Mouse (Mus musculus) CD4-positive, CD25-positive, alpha-beta regulatory T cell, adult 2 months (primary cell): ENCODE measurements around the gene Trim27.
A peak's percentile ranks its signal among the peaks of the same experiment; 100 is the strongest.

Experiments used
- DNase-seq: peaks from one replicate; pipeline ENCODE4 v3.0.0-alpha.2; 2012; ENCODE audit warnings: low read depth, low spot score

Trim27 gene

DNA sequence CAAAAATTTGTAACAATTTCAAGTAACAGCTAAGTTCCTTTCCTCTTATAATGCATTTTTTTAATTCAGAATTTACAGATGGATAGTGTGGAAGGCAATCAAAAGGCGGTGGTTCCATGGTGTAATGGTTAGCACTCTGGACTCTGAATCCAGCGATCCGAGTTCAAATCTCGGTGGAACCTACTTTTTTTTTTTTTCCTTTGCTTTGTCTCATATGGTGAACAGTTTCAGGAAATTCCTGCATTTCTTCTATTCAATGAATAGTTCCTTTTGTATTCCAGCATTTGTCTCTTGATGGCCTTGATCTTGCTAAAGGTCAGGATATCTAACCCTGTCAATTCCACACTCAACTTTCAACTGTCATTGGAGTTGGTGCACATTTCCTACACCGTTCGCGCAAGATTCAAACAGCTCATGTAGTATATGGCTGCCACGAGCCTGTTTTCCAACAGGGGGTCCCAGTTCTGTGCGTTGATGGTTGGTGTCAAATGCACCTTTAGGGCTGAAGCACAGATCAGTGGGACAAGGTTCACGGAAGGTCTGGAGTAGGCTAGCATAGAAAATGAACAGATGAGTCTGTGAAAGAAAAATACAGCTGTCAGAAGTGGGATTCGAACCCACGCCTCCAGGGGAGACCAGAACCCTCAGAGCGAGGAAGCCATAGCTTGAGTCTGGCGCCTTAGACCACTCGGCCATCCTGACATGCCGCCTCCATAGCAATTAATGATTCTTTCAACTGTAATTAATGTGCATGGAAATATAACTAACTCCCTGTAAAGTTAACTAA, 6.8 kb upstream of the Trim27 start:
- DNase-seq = peak; percentile 76

DNA sequence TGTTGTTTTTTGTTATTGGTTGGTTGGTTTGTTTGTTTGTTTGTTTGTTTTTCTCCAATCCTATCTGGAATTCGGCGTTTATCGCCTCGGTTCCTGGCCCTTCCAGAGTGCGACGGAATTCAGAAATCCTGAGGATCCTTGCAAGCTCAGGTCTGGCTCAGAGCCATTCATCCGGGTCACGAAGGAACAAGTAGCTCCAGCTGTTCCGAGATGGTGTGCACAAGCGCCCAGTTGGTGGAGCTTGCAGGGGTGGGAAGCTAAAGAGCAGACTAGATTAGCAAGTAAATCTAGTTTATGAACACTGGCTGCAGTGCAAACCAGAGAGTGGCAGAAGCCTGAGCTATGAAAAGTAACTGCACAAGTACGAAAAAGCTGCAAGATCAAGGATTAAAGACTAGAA, 6.2 kb upstream of the Trim27 start:
- peak; percentile 47 for DNase-seq

DNA sequence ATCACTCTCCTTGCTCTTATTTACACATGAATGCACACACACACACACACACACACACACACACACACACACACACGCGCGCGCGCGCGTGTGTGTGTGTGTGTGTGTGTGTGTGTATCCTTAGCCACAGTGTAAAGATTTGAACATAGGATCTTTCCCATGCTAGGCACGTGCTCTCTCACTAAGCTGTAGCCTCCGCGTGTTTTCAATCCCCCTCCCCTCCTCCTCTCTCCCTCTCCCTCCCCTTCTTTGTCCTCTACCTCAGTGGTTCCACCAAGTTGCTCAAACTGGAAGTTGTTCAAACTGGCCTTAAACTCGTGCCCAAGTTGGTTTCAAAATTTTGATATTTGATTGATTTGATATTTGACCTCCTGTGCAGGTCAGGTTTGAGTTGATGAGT, 2.5 kb upstream of the Trim27 start:
- no peak for DNase-seq

DNA sequence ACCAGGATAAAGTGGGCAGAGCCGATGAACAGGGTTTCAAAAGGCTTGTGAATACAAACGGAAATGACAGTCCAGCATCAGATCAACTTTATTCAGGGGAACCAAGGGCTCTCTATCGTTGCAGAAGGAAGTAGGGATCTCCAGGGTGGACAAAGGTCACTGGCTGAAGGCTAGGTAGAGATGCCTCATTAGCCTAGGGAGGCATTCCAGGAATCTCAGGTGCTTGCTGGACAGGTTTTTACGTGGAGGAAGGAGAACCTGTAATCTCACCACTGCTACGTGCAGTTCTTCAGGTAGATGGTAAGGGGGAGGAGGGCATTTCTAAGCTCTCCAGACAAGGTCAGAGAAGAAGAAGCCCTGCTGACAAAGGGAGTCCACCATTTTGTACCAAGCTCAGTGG, 1.6 kb upstream of the Trim27 start:
- no peak for DNase-seq

DNA sequence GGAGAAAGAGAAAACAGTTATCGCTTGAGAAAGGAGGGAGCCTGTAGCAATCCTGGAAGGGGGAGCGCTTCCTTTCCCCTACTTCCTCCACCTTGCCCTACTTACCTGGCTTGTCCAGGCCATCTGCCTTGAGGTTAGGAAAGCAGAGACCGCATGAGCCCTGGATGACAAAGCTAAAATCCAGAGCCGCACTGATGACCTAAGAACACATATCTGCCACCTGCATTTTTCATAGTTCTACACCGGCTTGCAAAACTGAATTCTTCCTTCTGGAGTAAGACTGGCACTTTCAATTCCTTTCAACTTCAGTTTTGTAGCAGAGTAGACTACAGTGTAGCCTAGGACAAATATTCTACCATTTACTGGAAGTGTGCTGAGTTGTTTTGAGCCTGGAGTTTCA, 881 bp upstream of the Trim27 start:
- no peak for DNase-seq

DNA sequence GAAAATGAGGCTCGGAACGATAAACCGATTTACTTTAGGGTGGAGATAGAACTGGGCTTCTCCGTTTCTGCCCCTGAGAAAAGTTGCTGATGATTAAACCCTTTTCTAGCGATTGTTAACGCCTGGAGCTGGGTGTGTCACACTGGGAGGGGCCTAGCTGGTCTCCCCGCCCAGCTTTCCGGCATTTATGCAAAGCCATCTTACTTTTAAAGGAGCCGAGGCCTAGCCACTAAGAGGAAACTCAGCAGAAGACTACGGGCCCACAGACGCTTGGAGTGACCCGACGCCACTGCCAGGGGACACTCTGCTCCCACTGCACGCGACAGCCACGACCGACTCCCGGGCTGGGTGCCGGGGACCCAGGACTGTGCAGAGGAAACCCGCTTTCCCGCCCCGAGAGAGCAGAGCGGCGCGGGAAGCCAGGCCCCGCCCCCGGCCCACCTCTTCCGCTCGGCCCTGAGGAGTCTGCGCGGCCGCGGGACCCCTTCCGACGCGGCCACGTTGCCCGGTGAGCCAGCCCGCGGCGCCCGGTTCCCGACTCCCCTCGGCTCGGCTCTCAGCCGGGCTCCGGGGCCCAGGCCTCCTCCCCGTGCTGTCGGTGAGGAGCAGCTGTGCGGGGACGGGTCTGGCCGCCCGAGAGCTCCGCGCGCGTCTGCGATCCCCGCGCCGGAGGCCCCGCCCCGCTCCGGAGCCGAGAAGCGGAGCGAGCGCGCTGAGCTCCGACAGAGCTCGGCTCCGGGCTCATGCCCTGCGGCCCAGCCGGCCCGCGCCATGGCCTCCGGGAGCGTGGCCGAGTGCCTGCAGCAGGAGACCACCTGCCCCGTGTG, 692 bp downstream of the Trim27 start:
- peak; percentile 93 for DNase-seq

DNA sequence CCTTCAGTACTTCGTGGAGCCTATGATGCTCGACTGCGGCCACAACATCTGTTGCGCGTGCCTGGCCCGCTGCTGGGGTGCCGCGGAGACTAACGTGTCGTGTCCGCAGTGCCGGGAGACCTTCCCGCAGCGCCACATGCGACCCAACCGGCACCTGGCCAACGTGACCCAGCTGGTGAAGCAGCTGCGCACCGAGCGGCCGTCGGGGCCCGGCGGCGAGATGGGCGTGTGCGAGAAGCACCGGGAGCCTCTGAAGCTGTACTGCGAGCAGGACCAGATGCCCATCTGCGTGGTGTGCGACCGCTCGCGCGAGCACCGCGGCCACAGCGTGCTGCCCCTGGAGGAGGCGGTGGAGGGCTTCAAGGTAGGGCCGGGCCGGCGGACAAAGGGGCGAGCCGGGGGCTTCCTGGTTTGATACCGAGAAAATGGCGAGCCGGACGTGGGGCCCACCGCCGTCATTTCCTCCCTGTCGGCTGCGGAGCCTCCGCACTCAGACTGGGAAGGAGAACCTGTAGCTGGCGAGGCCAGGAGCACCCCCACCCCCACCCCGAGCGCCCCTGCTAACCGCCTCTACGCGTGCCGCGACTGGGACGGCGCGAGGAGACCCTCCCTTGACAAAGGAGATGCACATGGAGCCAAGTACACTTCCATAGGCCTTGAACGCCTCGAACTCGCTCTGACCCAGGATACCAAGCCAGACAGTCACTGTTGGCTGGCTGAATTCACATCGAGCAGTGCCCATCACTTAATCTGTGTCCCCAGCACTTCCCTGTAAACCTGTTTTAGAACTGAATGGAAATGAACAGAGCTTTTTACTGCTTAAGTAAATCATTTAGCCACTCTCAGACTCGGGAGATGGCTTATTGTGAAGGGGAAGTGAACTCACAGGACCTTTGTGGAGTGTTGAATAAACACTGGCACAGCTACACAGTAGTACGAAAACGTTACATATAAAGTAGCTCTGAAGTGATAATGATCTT, 1.6 kb downstream of the Trim27 start:
- DNase-seq = peak; percentile 81

DNA sequence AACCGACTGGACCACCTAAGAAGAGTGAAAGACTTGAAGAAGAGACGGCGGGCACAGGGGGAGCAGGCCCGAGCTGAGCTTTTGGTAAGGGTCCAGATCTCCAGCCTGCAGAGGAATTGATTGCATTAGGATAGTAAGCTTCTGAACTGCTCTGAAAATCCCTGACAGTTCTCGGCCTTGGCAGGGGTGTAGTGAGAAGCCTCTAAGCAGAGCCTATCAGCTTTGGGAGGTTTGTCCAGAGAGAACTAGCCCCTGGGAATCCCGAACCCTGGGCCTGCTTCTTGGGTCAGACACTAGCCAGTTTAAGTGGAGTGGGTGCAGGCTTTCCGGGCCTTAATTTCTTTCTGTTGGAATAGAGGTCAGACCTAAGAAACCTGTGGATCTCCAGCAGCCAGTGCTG, 2.8 kb downstream of the Trim27 start:
- DNase-seq = no peak

DNA sequence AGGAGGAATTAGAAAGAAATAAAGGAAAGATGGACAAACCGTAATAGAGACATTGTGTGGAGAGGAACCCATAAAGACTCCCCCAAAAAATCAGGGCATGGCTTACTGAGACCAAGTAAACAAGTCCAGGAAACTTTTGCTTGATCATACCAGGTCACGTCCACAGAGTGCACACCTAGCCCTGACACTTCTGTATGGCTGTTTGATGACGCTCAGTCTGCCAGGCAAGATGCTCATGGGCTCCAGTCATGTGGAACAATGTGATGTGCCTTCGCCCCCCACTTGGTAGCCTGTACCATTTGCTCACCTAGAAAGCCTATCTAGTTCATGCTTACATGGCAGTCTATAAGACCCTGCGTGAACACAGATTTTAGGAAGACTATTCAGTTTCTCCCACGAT, 3.8 kb downstream of the Trim27 start:
- DNase-seq = no peak

DNA sequence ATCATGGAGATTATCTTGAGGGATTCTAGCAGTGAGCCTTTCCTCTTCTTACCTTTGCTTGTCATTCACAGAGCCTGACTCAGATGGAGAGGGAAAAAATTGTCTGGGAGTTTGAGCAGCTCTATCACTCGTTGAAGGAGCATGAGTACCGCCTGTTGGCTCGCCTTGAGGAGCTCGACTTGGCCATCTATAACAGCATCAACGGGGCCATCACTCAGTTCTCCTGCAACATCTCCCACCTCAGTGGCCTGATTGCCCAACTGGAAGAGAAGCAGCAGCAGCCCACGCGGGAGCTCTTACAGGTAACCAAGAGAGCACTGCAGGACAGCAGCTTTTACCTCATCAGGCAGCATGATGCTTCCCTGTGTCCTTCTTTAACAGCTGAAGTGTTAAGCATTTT, 4.4 kb downstream of the Trim27 start:
- no peak for DNase-seq

DNA sequence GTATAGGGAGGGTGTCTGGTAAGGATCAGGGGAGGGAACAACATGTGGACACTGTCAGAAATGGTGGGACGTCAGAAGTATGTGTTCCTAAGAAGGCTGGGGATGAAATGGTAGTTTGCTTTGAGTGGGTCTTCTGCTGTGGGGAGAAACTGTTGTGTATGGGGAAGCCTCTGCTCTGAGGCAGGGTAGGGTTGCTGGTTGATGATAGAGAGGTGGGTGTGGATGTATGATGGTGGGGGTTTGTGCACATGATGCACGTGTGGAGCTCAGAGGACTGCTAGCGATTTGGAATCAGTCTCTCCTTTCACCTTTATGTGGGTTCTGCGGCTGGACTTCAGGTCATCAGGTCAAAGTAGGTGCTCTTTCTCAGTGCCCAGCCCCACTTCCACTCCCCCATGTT, 6.3 kb downstream of the Trim27 start:
- DNase-seq = no peak

DNA sequence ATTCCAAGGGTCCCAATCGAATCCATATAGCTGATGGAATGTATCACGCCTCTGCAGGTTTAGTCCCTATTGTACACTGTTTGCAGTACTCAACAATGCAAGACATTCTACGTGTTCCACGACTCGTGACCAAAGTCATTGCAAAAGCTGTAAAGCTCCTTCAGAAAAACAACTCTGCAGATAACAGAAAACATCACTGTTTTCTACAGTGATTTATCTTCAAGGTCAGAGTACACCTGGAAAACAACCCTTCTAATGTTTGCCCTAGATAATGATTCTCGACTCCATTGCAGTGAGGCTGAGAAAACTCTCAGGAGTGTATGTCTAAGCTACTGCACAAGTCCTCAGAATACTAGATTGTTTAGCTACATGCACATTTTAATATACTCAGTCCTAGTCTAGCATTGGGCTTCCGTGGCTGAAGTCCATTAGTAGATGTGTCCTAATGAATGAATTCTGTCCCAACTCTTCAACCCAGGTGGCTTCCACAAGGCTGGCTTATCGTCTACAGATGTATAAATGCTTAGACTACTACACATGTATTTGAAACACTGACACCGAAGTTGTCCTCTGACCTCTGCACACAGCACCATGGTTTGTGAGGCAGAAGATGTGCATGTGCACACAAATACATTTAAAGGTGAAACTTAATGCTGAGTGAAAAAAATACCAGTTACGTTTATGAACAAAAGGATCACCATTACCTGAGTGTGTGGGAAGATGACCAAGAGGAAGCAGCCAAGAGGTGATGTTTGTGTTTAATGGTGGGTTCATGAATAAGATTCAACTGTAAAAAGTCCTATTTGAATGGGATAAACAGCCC, 16.4 kb downstream of the Trim27 start:
- DNase-seq = no peak

DNA sequence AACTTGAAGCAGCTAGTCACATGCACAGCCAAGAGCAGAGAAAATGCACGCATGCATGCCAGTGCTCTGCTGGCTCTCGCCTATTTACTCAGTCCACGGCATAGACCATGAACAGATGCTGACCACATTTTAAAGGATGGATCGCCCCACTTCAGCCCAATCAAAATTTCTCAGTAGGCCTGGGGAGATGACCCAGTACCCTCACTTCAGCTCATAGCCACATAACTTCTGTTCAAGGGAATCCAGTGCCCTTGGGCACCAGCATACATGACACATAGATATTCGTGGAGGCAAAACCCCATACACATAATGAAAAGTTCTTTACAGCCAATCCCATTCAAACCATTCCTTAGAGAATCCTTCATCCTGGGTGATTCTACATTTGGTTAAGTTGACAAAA, 18.5 kb downstream of the Trim27 start:
- no peak for DNase-seq

DNA sequence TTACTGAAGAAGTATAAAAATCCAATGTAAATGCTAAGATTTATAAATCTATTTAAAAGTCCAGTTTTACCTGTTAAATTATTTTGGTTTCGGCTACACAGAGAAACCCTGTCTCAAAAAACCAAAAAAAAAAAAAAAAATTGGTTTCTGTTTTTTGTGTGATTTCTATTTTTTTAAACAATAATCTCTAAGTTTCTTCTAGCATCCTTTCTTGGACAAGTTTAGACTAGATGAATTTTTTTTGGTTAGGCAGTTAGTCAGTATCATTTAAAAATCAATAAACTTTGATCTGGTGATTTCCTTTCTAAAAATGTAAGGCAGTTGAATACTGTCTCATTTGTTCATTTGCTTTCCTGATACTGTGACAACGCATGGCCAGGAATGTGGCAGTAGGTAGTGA, 19.1 kb downstream of the Trim27 start:
- DNase-seq = no peak

DNA sequence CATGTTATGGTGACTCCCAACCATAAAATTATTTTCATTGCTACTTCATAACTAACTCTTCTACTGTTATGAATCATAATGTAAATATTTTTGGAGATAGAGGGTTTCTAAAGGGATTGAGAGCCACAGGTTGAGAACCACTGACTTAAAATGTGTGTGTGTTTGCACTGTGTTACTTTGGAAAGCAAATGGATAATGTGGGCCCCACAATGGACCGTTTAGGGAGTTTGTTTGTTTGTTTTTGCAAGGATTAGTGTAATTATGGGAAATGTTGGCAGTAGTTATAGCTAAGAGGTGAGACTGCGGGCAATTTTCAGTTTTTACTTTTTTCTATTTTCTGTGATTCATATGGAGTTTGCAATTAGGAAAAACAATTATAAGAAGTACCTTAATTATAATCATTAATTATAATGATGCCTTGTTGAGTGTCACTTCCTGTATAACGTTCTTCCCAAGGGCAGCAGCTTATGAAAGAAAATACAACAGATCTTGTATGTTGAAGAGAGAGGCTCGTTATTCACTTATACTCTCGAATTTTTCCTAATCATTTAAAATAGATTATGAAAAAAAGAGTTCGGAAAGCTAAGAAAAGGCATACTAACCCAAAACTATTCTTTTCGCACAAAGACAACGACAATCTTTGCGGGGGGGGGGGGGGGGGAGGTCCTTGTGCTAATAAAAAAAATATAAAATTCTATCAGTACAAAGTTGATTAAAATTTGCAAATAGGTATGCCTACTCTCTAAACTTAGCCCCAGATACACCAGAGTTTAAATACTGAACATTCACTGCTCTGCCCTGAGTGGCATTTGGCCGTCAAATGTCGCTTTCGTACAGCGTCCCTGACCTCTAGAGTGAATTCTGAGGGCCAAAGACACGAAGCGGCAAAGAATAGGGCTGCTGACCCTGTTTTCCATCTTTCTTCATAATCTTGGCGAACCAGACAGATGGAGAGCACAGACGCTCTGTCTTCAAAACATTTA, 20.1 kb downstream of the Trim27 start:
- DNase-seq = no peak

DNA sequence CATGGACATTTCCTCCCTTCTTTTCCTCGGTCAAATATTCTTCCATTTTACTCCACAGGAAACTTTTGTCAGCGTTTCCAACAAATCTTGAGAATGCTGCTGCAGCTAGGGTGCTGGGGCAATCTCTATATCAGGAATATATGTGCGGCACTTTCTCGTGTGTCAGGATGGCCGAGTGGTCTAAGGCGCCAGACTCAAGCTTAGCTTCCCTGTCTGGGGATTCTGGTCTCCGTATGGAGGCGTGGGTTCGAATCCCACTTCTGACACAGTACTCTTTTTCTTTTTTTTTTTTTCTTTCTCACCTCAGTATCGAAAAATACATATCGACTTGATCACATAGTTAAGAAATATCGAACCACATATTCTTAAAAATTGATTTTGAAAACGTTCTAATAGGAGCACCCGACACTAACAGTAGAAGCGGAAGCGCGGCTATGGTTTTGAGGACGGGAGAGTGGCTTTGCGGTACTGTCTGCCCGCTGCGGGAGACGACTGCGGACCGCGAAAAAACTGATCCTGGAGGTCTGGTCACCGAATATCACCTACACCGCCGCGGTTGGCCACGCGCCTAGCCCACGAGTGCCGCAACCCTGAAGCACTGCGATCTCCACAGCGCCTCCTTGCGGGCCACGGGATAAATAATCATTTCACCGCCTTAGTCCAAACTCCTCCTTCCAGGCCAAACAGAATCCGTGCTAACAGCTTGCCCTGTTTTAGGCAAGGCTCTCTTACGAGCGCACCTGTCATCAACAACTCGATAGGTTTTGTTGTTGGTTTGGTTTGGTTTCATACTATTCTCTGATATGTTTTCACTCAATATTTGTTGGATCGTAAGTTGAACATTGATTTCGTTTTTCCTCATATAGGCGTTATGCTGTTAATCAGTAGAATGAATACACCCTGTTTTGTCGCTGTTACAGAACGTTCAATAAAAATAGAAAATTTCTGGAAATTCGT, 21.1 kb downstream of the Trim27 start:
- peak; percentile 94 for DNase-seq

DNA sequence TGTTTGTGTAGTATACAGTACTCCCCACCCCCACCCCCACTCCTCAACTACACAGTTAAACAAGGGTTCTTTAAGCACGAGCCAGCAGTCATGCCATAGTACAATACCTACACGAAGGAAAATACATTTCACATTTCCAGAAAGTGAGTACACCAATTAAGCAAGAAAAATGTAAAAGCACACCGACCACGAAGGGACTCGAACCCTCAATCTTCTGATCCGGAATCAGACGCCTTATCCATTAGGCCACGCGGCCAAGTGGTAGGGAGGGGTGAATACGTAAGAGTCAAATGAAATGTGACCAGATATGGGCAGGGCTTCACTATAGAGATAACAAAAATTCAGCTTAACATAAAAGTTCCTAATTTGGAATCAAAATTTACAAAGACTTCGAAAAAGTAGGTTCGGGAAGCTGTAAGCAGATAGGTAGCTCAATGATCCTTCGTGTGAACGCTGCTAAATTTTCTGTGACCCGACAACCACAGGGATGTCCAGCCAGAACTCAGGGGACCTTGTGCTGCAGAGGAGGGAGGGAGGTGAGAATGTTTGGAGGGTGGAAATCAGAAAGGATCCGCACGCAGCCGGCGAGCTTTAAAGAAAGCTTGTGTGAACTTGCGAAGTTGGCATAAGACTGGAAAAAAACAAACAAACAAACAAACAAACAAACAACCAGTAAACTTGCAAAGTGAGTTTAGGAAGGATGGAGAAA, 36.2 kb downstream of the Trim27 start:
- peak; percentile 59 for DNase-seq

DNA sequence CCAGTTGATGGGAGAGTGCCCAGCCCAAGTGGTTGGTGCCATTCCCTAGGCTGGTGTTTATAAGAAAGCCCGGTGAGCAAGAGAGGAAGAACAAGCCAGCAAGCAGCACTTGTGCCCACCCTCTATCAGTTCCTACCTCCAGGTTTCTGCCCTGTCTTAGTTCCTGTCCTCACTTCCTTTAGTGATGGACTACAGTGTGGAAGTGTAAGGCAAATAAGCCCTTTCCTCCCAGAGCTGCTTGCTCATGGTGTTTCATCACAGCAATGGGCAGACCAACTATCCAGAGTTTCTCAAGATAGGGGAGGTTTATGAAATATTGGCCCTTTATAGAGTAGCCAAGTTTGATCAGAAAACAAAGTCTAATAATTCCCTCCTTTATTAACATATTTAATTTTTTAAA, 37.5 kb downstream of the Trim27 start:
- no peak for DNase-seq
